Mouse (Mus musculus) cerebellum, postnatal 25 days (tissue): ENCODE results near the gene Cacna1i.
A peak's percentile ranks its signal among the peaks of the same experiment; 100 is the strongest.

Experiments used
- DNase-seq, 2 experiments: peaks; one replicate each; pipeline ENCODE4 v3.0.0; 2021; ENCODE audit warnings: mixed read lengths in 2 of 2

The Cacna1i gene

GRCm38 (mm10) chr15:80286851-80287415 is at the start of gene Cacna1i:
Cacna1i (plus strand) TSS chr15:80287238.
- peak; percentile 84 to 87 for DNase-seq

- DNase-seq: peak; percentile 76 to 77
Measured at GRCm38 (mm10) chr15:80248135-80248534, 38.9 kb upstream of the Cacna1i start.

- no peak for DNase-seq
Measured at GRCm38 (mm10) chr15:80248596-80248995, 38.4 kb upstream of the Cacna1i start.

- no peak for DNase-seq
Measured at GRCm38 (mm10) chr15:80249672-80250071, 37.4 kb upstream of the Cacna1i start.

GRCm38 (mm10) chr15:80250586-80250985 is 36.5 kb upstream of the Cacna1i start:
- no peak for DNase-seq

GRCm38 (mm10) chr15:80253530-80253929 is 33.5 kb upstream of the Cacna1i start:
- DNase-seq: no peak

- DNase-seq: peak in 1 of 2 experiments; percentile 54
Measured at GRCm38 (mm10) chr15:80254207-80254606, 32.8 kb upstream of the Cacna1i start.

- peak; percentile 99 for DNase-seq
Measured at GRCm38 (mm10) chr15:80254847-80255645, 32.0 kb upstream of the Cacna1i start, which contains the start of gene Atf4. Atf4 (plus strand) TSS chr15:80255184.

- peak; percentile 81 to 88 for DNase-seq
Measured at GRCm38 (mm10) chr15:80255646-80256121, 31.4 kb upstream of the Cacna1i start.

GRCm38 (mm10) chr15:80256242-80256641 is 30.8 kb upstream of the Cacna1i start:
- DNase-seq: peak in 1 of 2 experiments; percentile 48

GRCm38 (mm10) chr15:80256656-80257601 is 30.1 kb upstream of the Cacna1i start:
- no peak for DNase-seq

- peak; percentile 50 to 65 for DNase-seq
Measured at GRCm38 (mm10) chr15:80257602-80258239, 29.3 kb upstream of the Cacna1i start.

- DNase-seq: no peak
Measured at GRCm38 (mm10) chr15:80258240-80259170, 28.5 kb upstream of the Cacna1i start.

GRCm38 (mm10) chr15:80259406-80260045 is 27.5 kb upstream of the Cacna1i start:
- DNase-seq: no peak

GRCm38 (mm10) chr15:80260677-80261076 is 26.4 kb upstream of the Cacna1i start:
- DNase-seq: peak; percentile 93 to 95

- no peak for DNase-seq
Measured at GRCm38 (mm10) chr15:80261100-80261499, 25.9 kb upstream of the Cacna1i start.

- peak; percentile 87 to 92 for DNase-seq
Measured at GRCm38 (mm10) chr15:80263610-80264575, 23.1 kb upstream of the Cacna1i start, which contains the start of gene Rps19bp1. Rps19bp1 (minus strand) TSS chr15:80264315.

- DNase-seq: peak; percentile 85 to 92
Measured at GRCm38 (mm10) chr15:80266281-80266680, 20.8 kb upstream of the Cacna1i start.

GRCm38 (mm10) chr15:80271858-80272396 is 15.1 kb upstream of the Cacna1i start:
- no peak for DNase-seq
